Comparison of ENCODE assay signal across 15 mouse cellular contexts in the genomic region with DNA sequence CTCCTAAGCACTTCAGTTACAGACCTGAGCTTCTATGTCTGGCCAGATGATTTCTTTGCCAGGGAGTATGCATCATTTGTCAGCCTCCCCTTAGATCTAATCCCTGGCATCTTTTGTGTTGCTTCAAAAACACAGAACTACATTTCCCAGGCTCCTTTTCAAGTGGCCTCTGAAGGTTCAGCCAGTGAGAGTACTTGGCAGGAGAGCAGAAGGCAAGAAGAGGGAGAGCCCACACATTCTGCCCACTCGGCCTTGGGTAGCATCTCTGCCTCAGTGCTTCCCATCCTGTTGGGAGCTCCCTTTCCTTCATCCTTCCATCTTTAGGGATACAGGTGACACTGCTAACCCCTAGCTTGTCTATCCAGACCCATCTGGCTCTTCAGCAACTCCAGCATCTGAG.
"Had no signal": no experiment of that assay in that cellular context is flagged by ENCODE, and none has a peak within 500 bp of the region (broad histone marks: within the 10 kb centered on the region; RNA-seq: fewer than 3 reads in every experiment).

No protein-coding gene starts in this region.

- H3K4me2 ChIP-seq: kidney, embryonic 15.5 days; limb, embryonic 13.5 days; midbrain, embryonic 12.5 days; neural tube, embryonic 15.5 days had no signal

- H3K27ac ChIP-seq: kidney, embryonic 15.5 days; limb, embryonic 13.5 days; liver, embryonic 14.5 days; midbrain, embryonic 12.5 days; neural tube, embryonic 15.5 days had no signal

- H3K9ac ChIP-seq: kidney, embryonic 15.5 days; limb, embryonic 13.5 days; liver, embryonic 14.5 days; midbrain, embryonic 12.5 days; neural tube, embryonic 15.5 days had no signal

- DNase-seq: kidney, adult 2 months; kidney, postnatal 14 days; left cerebral cortex, postnatal 4 days; lung, adult 18-20 months; lung, postnatal 10 days; lung, postnatal 4 days; right cerebral cortex, postnatal 4 days; spleen, adult 18-20 months; thymus, adult 18-20 months; thymus, postnatal 14 days had no signal

- H3K36me3 ChIP-seq: kidney, embryonic 15.5 days; limb, embryonic 13.5 days; midbrain, embryonic 12.5 days; neural tube, embryonic 15.5 days had no signal

- H3K9me3 ChIP-seq: kidney, embryonic 15.5 days; limb, embryonic 13.5 days; midbrain, embryonic 12.5 days; neural tube, embryonic 15.5 days had no signal

- H3K4me1 ChIP-seq: limb, embryonic 13.5 days had no signal

- H3K4me3 ChIP-seq: kidney, embryonic 15.5 days; limb, embryonic 13.5 days; midbrain, embryonic 12.5 days; neural tube, embryonic 15.5 days had no signal
